Mouse (Mus musculus) neural tube, embryonic 15.5 days (tissue): Measurements from ENCODE around the gene Lima1. TPM values are rescaled to one million over a fixed set of nuclear protein-coding genes. Genes with fewer than 3 reads are reported as not detected.
"Not testable (repeated sequence)": the region's sequence is repeated elsewhere in the genome, so short reads cannot be mapped to it uniquely, and the experiment has no call there.

Experiments used
- ATAC-seq: fragments of 200-750 bp; cut with Nextera tagmentation; 2 replicates; pipeline ENCODE4 v1.8.0; 2017; ENCODE audit warnings: mild to moderate bottlenecking, moderate TSS enrichment, moderate library complexity; ENCODE audit not compliant: low FRiP score
- H3K27ac ChIP-seq: fragments of 300-500 bp; sonication (generic); replicated peaks from 2 replicates; pipeline ENCODE4 v1.5.1; 2015; ENCODE audit warnings: mild to moderate bottlenecking, inconsistent platforms
- H3K27me3 ChIP-seq: fragments of 300-500 bp; sonication (generic); replicated peaks from 2 replicates; pipeline ENCODE4 v1.6.1; 2015; ENCODE audit warnings: inconsistent platforms
- H3K36me3 ChIP-seq: fragments of 300-500 bp; sonication (generic); 2 replicates; pipeline ENCODE4 v1.6.1; 2015; ENCODE audit warnings: inconsistent platforms
- H3K4me1 ChIP-seq: fragments of 300-500 bp; sonication (generic); 2 replicates; pipeline ENCODE4 v1.6.1; 2015; ENCODE audit warnings: inconsistent platforms
- H3K4me2 ChIP-seq: fragments of 300-500 bp; sonication (generic); 2 replicates; pipeline ENCODE4 v1.6.1; 2015; ENCODE audit warnings: inconsistent platforms, mild to moderate bottlenecking, moderate library complexity
- H3K4me3 ChIP-seq: fragments of 300-500 bp; sonication (generic); replicated peaks from 2 replicates; pipeline ENCODE4 v1.5.1; 2015; ENCODE audit warnings: mild to moderate bottlenecking, inconsistent platforms
- H3K9ac ChIP-seq: fragments of 300-500 bp; sonication (generic); replicated peaks from 2 replicates; pipeline ENCODE4 v1.6.1; 2015; ENCODE audit warnings: mild to moderate bottlenecking, inconsistent platforms
- H3K9me3 ChIP-seq: fragments of 300-500 bp; sonication (generic); replicated peaks from 2 replicates; pipeline ENCODE4 v1.6.1; 2016; ENCODE audit warnings: inconsistent platforms
- WGBS: fragments of 180-500 bp; shearing (Covaris S2); methylation state at CpG from one replicate; pipeline ENCODE4 v1.1.7; 2015; ENCODE audit warnings: mixed read lengths; 5-methylcytosine and 5-hydroxymethylcytosine counted together
- polyA plus RNA-seq: library from polyadenylated mRNA; unstranded; fragments of >200 nt; fragmentation: Nextera tagmentation; extraction: Ambion mirVana; gene quantifications from 2 replicates; pipeline ENCODE4 v1.2.1, GENCODE M21; 2015

The Lima1 gene
- polyA plus RNA-seq, 1 experiment from 2014 or later, result 15.6 TPM

DNA sequence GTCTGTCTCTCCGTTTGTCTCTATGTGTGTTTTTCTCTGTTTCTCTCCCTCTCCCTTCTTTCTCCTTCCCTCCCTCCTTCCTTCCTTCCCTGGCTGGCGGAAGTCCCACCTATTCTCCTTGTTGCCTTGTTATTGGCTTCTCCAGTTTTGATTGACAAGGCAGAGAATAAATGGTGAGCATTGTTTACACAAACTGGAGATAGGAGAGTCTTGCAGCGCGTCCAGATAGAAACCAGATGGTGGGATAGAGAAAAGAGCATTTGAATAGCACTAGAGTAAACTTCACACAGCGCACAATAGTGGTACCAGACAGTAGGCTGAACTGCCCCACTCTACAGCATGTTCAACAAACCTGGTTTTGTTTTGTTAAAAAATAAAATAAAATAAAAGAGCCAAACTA lies 43.7 kb downstream of the Lima1 start:
- H3K4me3 ChIP-seq, result no peak overlapping the region
- no peaks in the 10 kb centered on the region; the same call in 1 of the 2 replicates for H3K36me3 ChIP-seq

DNA sequence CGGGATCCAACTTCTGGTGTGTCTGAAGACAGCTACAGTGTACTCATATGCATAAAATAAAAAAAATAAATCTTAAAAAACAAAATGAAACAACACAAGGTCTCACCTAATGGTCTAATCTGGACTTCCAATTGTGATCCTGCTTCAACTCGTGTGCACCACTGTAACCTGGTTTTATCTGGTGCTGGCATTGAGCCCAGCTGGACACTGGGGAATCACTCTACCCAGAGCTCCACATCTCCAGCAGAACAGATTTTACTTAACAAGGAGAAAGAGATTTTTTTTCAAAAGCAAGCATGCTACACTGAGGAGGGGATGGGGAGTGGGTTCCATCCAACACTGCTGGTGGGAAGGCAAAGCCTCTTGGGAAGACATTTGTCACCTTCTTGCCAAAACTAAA lies 47.2 kb downstream of the Lima1 start:
- no peaks in the 10 kb centered on the region; the same call in 1 of the 2 replicates for H3K36me3 ChIP-seq
- H3K9me3 ChIP-seq, result no peaks in the 10 kb centered on the region
- no peak overlapping the region for H3K9ac ChIP-seq
- WGBS, result 72% methylated on average over 2 of the region's 2 CpGs
- no peak overlapping the region for H3K27ac ChIP-seq
- no peak overlapping the region for H3K4me2 ChIP-seq
- peaks cover 10% of the 10 kb centered on the region for H3K4me1 ChIP-seq
- no peak for ATAC-seq
- H3K27me3 ChIP-seq, result no peaks in the 10 kb centered on the region
- no peak overlapping the region for H3K4me3 ChIP-seq

More for the DNA sequence above, 43.7 kb downstream of the Lima1 start:
- Histone ChIP-seq H3K9me3 (no peaks in the 10 kb centered on the region), H3K9ac (no peak overlapping the region), H3K27me3 (no peaks in the 10 kb centered on the region), H3K4me2 (no peak overlapping the region), H3K27ac (no peak overlapping the region), H3K4me1 (peaks cover 4% of the 10 kb centered on the region)
- WGBS, result 77% methylated on average over 5 of the region's 5 CpGs
- ATAC-seq, result no peak

DNA sequence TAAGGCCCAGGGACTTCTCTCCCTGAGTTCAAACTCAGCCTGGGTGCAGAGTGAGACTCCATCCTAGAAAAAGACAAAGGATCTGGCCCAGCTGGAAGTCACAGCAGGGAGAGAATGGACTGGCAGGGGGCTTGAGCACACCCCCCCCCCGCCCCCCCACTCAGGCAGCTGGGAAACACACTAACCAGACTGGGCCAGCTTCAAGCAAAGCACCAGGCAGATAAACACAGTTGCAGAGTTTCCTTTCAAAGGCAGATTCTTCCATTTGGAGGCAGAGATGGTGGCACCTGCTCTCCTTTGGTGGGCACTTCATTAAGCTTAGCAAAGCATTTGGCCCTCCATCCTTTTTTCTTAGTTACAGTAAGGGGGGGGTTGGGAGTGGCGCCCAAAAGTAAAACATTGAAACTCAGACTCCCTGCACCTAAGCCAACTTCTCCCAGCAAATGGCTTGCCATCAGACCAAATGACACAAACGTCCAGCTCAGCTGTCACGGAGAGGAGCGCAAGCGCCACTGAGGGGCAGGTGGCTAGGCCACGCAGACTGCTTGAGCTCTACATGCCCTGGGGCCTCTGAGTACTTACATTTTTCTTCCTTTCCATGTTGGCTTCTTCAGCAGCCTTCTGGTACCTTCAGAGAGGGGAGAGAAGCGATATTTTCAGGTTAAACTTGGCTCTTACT lies 48.9 kb downstream of the Lima1 start:
- 49% methylated on average over 8 of the region's 8 CpGs for WGBS
- 0 out of 2 replicates have a peak overlapping the region, but pooled peaks have one; percentile 9 for H3K27ac ChIP-seq

DNA sequence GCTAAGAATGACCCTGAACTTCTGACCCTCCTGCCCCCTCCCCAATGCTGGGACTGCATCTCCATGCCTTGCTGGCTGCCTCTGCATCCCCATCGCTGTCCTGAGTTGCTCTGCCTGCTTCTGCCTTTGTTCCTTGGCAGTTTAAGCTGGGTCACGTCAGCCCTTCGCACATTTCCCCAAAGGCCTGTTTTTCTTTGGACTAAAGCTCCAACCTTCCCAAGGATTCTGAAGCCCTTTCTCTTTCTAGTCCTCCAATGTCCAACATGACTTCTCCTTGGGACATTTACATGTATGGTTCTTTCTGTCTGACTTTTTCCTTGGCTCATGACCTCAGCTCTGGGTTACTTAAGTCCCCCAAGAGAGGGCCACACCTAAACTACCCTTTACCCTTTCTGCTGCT lies 50.0 kb downstream of the Lima1 start:
- whole genome bisulfite sequencing, result 81% methylated on average over 3 of the region's 3 CpGs

More for the DNA sequence above, 48.9 kb downstream of the Lima1 start:
- H3K4me3 ChIP-seq, result no peak overlapping the region
- no peaks in the 10 kb centered on the region for H3K36me3 ChIP-seq
- peaks cover 10% of the 10 kb centered on the region for H3K4me1 ChIP-seq
- no peak overlapping the region for H3K4me2 ChIP-seq
- H3K9me3 ChIP-seq, result no peaks in the 10 kb centered on the region
- H3K9ac ChIP-seq, result no peak overlapping the region
- H3K27me3 ChIP-seq, result no peaks in the 10 kb centered on the region
- ATAC-seq, result no peak

DNA sequence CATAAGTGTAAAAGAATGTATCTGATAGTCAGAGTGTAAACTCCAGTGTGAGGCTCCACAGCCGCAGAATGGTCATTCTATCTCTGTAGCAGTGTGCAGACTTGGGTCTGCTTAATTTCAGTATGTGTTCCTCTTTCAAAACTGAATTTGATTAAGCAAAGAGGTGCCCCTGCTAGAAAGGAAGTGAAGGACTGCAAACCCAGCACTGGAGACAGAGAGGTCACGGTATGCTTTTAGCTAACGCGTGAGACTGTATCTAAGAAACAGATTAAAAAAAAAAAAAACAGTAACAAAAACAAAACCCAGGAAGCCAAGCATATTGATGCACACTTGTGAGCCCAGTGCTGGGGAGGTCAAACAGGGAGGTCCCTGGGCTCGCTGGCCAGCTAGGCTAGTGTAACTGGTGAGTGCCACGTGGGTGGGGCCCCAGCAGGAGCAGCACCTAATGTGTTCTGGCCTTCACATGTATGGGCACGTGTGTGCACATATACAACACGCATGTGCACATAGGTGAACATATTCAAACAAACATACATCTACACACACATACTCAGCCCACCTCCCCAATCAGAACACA lies 51.8 kb downstream of the Lima1 start:
- no peak for ATAC-seq

More for the DNA sequence above, 50.0 kb downstream of the Lima1 start:
- peaks cover 13% of the 10 kb centered on the region for H3K4me1 ChIP-seq
- no peaks in the 10 kb centered on the region for H3K9me3 ChIP-seq
- H3K4me2 ChIP-seq, result no peak overlapping the region
- H3K9ac ChIP-seq, result no peak overlapping the region
- no peak overlapping the region for H3K27ac ChIP-seq
- H3K4me3 ChIP-seq, result no peak overlapping the region
- H3K27me3 ChIP-seq, result no peaks in the 10 kb centered on the region
- no peaks in the 10 kb centered on the region for H3K36me3 ChIP-seq
- no peak for ATAC-seq

DNA sequence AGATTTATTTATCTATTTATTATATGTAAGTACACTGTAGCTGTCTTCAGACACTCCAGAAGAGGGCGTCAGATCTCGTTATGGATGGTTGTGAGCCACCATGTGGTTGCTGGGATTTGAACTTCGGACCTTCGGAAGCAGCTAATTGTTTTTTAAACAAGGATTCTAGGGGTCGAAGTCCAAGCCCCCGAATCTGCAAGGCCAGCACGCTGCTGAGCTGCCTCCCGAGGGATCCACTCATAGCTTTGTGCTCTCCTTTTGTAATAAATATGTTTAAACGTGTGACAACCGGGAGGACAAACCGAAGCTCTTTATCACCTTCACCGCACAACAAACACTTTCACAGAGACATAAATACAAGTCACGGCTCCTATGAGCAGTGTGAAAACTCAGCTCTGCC lies 52.8 kb downstream of the Lima1 start:
- not testable (repeated sequence) for H3K36me3 ChIP-seq, H3K4me2 ChIP-seq

More for the DNA sequence above, 51.8 kb downstream of the Lima1 start:
- WGBS, result 79% methylated on average over 8 of the region's 8 CpGs
- Histone ChIP-seq H3K27ac (no peak overlapping the region), H3K9me3 (no peaks in the 10 kb centered on the region), H3K27me3 (no peaks in the 10 kb centered on the region), H3K4me3 (no peak overlapping the region), H3K9ac (no peak overlapping the region), H3K4me1 (peaks cover 27% of the 10 kb centered on the region), H3K4me2 (no peak overlapping the region), H3K36me3 (no peaks in the 10 kb centered on the region)

DNA sequence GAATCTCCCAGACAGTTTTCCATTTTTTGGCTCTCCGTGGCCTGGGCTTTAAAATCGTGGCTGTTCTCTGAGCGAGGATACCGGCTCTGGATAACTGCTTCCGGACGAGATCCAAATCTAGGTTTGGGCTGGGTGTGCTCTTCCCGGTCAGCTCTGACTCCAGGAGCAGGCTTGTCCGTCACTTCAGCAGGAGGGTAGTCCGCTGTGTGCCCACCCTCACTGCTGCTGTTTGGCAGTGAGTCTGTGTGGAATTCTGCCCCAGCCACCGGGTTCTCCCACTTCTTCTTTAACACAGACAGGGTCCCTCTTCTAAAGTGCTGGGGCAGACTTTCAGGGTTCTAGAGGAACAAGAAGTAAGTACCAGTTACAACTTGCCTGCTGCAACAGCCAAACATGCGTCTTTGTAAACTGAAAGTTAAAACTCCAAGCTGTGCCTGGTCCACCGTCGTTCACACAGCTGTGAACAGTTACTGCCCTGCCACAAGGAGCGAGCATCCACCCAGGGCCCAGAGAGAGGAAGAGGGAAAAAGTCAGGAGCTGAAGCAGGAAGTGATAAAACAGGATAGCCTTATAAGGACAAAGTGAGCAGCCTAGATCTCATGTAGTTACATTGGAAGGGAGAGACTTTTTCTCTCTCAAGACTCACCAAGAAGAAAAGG lies 55.5 kb downstream of the Lima1 start:
- Histone ChIP-seq H3K4me3 (peak overlapping the region; percentile 32), H3K27me3 (no peaks in the 10 kb centered on the region), H3K9ac (peak overlapping the region; percentile 43), H3K27ac (peak overlapping the region; percentile 85), H3K36me3 (peaks cover 6% of the 10 kb centered on the region; the same call in 1 of the 2 replicates), H3K4me2 (peak overlapping the region; percentile 47), H3K4me1 (peaks cover 29% of the 10 kb centered on the region), H3K9me3 (no peaks in the 10 kb centered on the region)
- 55% methylated on average over 14 of the region's 14 CpGs for WGBS
- ATAC-seq, result no peak

More for the DNA sequence above, 52.8 kb downstream of the Lima1 start:
- H3K9ac ChIP-seq, H3K4me3 ChIP-seq, H3K27ac ChIP-seq, H3K9me3 ChIP-seq, H3K27me3 ChIP-seq, ATAC-seq: not testable (repeated sequence)
- WGBS, result 75% methylated on average over 13 of the region's 13 CpGs
- H3K4me1 ChIP-seq, result peaks cover 34% of the 10 kb centered on the region

DNA sequence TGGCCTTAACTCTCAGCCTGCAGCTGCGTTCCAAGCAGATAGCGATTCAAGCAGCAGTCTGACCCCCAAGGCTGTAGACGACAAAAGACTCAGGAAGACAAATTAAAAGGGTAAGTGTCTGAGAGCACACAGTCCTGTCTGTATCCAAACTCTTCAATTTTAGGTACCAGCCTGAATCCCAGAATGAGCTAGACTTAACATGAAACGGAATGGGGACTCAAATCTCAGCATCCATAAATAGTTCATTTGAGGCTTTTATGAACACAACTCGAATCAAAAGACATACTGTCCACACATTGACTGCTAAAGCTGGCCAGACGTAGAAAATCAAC lies 56.2 kb downstream of the Lima1 start:
- Histone ChIP-seq H3K36me3 (peaks cover 6% of the 10 kb centered on the region; the same call in 1 of the 2 replicates), H3K9me3 (no peaks in the 10 kb centered on the region), H3K4me3 (peak overlapping the region; percentile 32), H3K27me3 (no peaks in the 10 kb centered on the region), H3K4me2 (peak overlapping the region; percentile 47), H3K27ac (peak overlapping the region; percentile 85), H3K4me1 (peaks cover 29% of the 10 kb centered on the region), H3K9ac (peak overlapping the region; percentile 43)
- no peak for ATAC-seq
- 22% methylated on average over 6 of the region's 6 CpGs for WGBS

DNA sequence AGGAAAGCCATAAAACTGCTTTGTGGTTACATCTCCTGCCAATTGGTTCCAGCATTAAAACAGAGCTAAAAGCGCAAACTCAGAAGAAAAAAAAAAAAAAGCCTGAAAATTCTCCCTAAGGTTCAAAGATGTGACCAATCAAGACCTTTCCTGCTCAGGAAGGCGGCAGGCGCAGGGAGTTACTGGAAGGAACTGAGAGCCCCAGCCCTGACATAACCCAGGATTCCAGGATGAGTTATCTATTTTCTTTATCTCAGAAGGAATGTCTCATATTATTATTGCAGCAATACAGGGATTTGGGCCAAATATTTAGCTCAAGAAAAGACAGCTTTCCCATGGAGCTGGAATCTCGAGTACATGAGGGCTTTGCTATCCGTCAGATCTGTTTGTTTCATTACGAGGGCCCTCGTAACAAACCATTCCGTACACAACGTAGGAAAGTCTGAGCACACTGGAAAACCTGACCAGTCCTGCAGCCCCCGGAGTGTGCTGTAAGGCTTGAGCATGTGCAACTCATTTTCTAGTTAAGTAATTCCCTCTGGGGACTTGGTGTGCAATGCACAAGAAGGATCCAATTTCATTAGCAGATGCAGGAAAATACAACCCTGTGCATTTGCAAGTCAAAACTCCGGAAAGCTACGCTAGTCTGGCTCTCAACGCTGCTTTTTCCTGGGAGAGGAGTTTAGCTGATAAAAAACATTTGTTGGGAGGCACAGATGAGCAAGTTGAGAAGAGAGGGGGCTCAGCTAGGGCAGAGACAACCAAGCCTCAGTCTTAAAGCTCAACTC lies 56.7 kb downstream of the Lima1 start:
- Histone ChIP-seq H3K27ac (peak overlapping the region; percentile 85), H3K9ac (peak overlapping the region; percentile 43; the same call in 1 of the 2 replicates), H3K36me3 (peaks cover 6% of the 10 kb centered on the region; the same call in 1 of the 2 replicates), H3K27me3 (no peaks in the 10 kb centered on the region), H3K4me2 (peak overlapping the region; percentile 47), H3K4me1 (peaks cover 28% of the 10 kb centered on the region), H3K9me3 (no peaks in the 10 kb centered on the region), H3K4me3 (peak overlapping the region; percentile 32)
- ATAC-seq, result peak; percentile 72
- WGBS, result 6% methylated on average over 13 of the region's 13 CpGs

DNA sequence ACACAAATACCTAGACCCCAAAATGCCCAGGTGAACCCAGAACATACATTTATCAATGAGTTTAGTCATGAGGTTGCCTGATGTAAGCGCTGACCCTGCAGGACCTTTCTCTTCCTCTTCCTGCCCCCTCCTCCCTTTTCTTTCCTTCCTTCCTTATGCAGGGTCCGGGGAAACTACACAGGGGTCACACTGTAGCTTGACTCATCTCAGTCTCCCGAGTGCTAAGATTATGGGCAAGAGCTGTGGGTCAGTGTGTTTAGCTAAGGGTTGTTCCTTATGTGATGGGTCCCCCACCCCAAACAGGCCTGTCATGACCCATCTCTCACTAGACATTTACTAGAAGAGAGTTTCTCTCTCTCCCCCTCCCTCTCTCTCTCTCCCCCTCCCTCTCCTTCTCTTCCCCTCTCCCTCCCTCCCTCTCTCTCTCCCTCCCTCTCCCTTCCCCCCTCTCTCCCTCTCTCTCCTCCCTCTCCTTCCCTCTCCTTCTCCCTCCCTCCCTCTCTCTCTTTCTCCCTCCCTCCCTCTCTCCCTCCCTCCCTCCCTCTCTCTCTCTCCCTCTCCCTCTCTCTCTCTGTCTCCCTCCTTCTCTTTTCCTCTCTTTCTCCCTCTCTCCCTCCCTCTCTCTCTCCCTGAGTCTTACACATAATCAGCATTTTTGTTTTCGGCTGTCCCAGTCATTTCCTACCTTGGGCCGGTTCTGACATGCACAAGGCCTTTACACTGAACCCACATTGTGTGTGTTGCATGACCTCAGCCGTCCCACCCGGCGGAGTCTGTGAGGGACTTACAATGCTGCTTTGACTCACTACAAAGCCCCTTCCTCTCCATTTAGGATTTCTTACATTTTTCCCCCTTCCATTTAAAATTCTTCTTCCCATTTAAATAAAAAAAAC lies 57.7 kb downstream of the Lima1 start:
- no peak for ATAC-seq
- Histone ChIP-seq H3K27ac (peak overlapping the region; percentile 85), H3K4me1 (peaks cover 26% of the 10 kb centered on the region), H3K27me3 (no peaks in the 10 kb centered on the region), H3K36me3 (peaks cover 6% of the 10 kb centered on the region; the same call in 1 of the 2 replicates), H3K4me2 (peak overlapping the region; percentile 47), H3K4me3 (peak overlapping the region; percentile 32; the same call in 1 of the 2 replicates), H3K9me3 (no peaks in the 10 kb centered on the region), H3K9ac (no peak overlapping the region)
- 29% methylated on average over 8 of the region's 8 CpGs for WGBS
